Mouse (Mus musculus) thymus, adult 2 months (tissue): ENCODE measurements around the gene Ap3d1.

Experiments
- CTCF ChIP-seq: fragments of 200-500 bp; IDR thresholded peaks from 2 replicates; pipeline ENCODE4 v1.5.1; 2012; ENCODE audit warnings: mild to moderate bottlenecking, control low read depth, low read length, moderate library complexity, borderline replicate concordance; ENCODE audit not compliant: control insufficient read depth, poor library complexity, insufficient read depth; ENCODE audit errors: extremely low read depth
- POLR2A ChIP-seq: fragments of 200-500 bp; IDR thresholded peaks from 2 replicates; pipeline ENCODE4 v1.6.1; 2012; ENCODE audit warnings: mild to moderate bottlenecking, low read length, control low read depth, moderate library complexity; ENCODE audit not compliant: control insufficient read depth, poor library complexity, insufficient read depth; ENCODE audit errors: extremely low read depth

DNA sequence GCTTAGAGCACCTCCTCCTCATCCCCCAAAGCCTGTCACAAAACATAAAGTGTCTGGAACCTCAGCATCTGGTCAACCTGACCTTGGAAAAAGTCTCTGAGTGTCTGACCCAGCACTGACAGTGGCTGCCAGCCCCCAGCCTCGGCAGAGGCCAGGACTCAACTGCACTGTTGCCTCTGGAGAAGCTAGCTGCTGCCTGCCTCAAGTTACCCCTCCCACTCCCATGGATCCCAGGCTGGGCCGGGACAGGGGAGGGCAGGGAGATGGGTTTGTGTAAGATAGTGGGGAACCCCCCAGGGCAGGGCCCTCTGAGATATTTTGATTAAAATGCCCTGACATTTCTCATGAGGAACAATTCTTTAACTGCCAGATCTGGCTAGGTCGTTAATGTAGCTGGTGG lies 37.0 kb downstream of the Ap3d1 start:
- TF ChIP-seq CTCF, result no peak
- TF ChIP-seq POLR2A, result no peak
